Mouse (Mus musculus) frontal cortex, adult 2 months (tissue): ENCODE results near the gene Pdxp. TPM values are rescaled to one million over a fixed set of nuclear protein-coding genes. Genes with fewer than 3 reads are reported as not detected.

Experiments
- DNase-seq, 2 experiments: peaks; one replicate each; pipeline ENCODE4 v3.0.0; 2022; ENCODE audit warnings: low spot score in 1 of 2; ENCODE audit errors: extremely low spot score in 1 of 2
- polyA plus RNA-seq: library from polyadenylated mRNA; depleted of rRNA; stranded (reverse); fragments of >200 nt; gene quantifications from 2 replicates; pipeline ENCODE4 v1.2.3, GENCODE M21; 2012; rRNA removed

Pdxp gene
- polyA plus RNA-seq, 1 experiment, result 219 TPM

GRCm38 (mm10) chr15:78957021-78957420 lies 43.3 kb downstream of the Pdxp start:
- DNase-seq, result no peak

- no peak for DNase-seq
These were observed 45.8 kb downstream of the Pdxp start for GRCm38 (mm10) chr15:78959537-78959936.

DNA sequence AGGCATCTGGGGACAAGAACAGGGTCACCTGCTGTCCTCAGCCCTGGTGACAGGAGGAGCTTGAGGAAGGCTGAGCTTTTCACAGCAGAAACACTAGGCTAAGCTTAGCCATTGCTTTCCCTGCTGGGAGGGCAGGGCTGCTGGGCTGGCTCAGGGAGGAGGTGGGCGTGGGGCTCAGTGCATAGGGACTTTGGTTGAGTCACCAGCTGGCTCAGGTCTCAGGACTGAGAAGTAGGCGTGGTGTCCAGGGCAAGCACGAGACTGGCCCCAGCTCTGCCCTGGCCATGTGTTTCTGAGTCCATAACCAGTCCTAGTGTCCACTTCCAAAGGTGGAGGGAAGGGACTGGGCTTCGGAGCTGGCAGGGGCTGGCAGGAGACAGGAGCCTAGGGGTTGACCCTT lies 46.4 kb downstream of the Pdxp start:
- DNase-seq, result no peak

DNA sequence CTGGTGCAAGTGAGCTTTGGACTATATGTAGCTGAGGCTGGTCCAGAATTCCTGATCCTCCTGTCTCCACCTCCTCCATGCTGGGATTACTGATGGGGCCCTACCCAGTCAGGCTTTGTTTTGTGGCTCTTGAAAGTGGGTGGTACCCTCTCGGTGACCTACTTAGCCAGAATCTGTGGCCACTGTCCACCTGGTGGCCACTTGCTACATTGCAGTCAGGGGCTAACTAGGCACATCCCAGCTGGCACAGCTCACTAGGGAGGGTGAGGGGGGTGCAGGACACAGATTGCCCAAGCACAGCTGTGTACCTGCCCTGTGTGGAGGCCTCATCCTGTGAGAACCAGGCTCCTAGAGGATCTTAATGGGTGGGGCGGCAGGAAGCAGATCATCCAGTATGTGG lies 49.2 kb downstream of the Pdxp start:
- DNase-seq, result peak in 1 of 2 experiments; percentile 53

Other genes starting within 250 kb of the Pdxp start
- gene Elfn2, start 195.1 kb upstream of the Pdxp start, polyA plus RNA-seq, result 64.9 and 68.2 TPM in 2 replicates
- gene Mfng, start 140.4 kb upstream of the Pdxp start, polyA plus RNA-seq, result 7.0 and 7.2 TPM in 2 replicates
- gene Card10, start 110.9 kb upstream of the Pdxp start, polyA plus RNA-seq, result 11.2 and 12.0 TPM in 2 replicates
- gene Cdc42ep1, start 71.3 kb upstream of the Pdxp start, polyA plus RNA-seq, result 18.5 and 20.1 TPM in 2 replicates
- gene Lgals2, start 58.4 kb upstream of the Pdxp start, polyA plus RNA-seq, result 0.74 and 2.0 TPM in 2 replicates
- gene Gga1, start 36.7 kb upstream of the Pdxp start, polyA plus RNA-seq, result 69.5 and 70.8 TPM in 2 replicates
- gene Gm49510, start 14.3 kb upstream of the Pdxp start, polyA plus RNA-seq, result 0.24 TPM in 1 of 2 replicates, not detected in the other
- gene Sh3bp1, start 14.2 kb upstream of the Pdxp start, polyA plus RNA-seq, result 27.2 and 29.0 TPM in 2 replicates
- 48.2 and 56.0 TPM in 2 replicates for gene Lgals1, start 12.8 kb downstream of the Pdxp start, polyA plus RNA-seq
- 35.8 and 37.4 TPM in 2 replicates for gene Nol12, start 21.0 kb downstream of the Pdxp start, polyA plus RNA-seq
- 11.7 and 13.9 TPM in 2 replicates for gene Triobp, start 33.8 kb downstream of the Pdxp start, polyA plus RNA-seq
- 109 and 112 TPM in 2 replicates for gene H1f0, start 114.5 kb downstream of the Pdxp start, polyA plus RNA-seq
- 0.19 and 0.38 TPM in 2 replicates for gene Galr3, start 128.0 kb downstream of the Pdxp start, polyA plus RNA-seq
- 31.0 and 32.3 TPM in 2 replicates for gene Ankrd54, start 149.0 kb downstream of the Pdxp start, polyA plus RNA-seq
- 80.9 and 90.8 TPM in 2 replicates for gene Eif3l, start 161.3 kb downstream of the Pdxp start, polyA plus RNA-seq
- gene Micall1, start 195.0 kb downstream of the Pdxp start, polyA plus RNA-seq, result 22.2 and 23.8 TPM in 2 replicates
- 159 and 176 TPM in 2 replicates for gene Polr2f, start 227.1 kb downstream of the Pdxp start, polyA plus RNA-seq
- gene 1700088E04Rik, start 227.3 kb downstream of the Pdxp start, polyA plus RNA-seq, result 15.0 and 18.6 TPM in 2 replicates